Mouse (Mus musculus) left cerebral cortex, adult 2 months (tissue): Measurements from ENCODE around the gene Gan. TPM values are rescaled to one million over a fixed set of nuclear protein-coding genes. Genes with fewer than 3 reads are reported as not detected.

Source experiments
- DNase-seq, 2 experiments: peaks; one replicate each; pipeline ENCODE4 v3.0.0; 2021 to 2022; ENCODE audit warnings: low spot score in 2 of 2, mixed read lengths in 1 of 2; ENCODE audit errors: extremely low spot score in 1 of 2
- H3K27ac ChIP-seq: fragments of 200-600 bp; 2 replicates; pipeline ENCODE4 v1.8.1; 2022
- H3K4me3 ChIP-seq: fragments of 200-600 bp; 2 replicates; pipeline ENCODE4 v1.8.1; 2022
- CTCF ChIP-seq: fragments of 200-600 bp; IDR thresholded peaks from 2 replicates; pipeline ENCODE4 v1.8.1; 2022; ENCODE audit warnings: antibody characterized with exemption, mild to moderate bottlenecking, moderate library complexity
- intact Hi-C: fragments of 180-260 bp; cut with DNase I; formaldehyde crosslinking; loops from one replicate; pipeline ENCODE4 v1.15.1; 2025
- total RNA-seq, 2 experiments: library from RNA; stranded (reverse); gene quantifications; 2 replicates each; pipeline ENCODE4 v1.2.3; 2021

Gene Gan
- total RNA-seq, 2 experiments from 2014 or later, result 18.4 to 19.4 TPM

DNA sequence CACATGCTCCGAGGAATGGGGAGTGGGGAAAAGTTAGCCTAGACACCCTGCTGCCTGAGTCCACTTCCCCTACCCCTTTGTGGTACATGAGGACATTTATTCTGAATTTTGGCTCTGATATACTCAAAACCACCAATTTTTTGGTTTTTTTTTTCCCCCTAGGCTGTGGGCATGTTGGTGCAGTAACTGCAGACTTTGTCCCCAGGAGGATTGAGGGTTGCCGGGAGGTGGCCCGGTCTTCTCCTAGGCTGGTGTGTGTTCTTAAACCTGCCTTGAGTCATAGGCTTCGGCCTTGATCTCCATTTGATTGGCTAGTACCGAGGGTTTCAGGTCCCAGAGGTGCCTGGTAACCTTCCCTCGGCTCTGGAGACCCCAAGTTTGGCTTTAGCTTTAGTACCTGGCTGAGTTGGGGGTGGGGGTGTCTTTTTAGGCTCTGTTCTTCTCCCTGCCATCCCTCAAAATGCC is 100.7 kb downstream of the Gan start:
- Histone ChIP-seq H3K4me3 (peak overlapping the region; percentile 96), H3K27ac (peak overlapping the region; percentile 93)
- DNase-seq, result no peak
- TF ChIP-seq CTCF, result no peak
- intact Hi-C loops, result loop anchor here (5.0 kb wide), 1 partner anchor 74 kb away; no protein-coding TSS in a partner anchor

DNA sequence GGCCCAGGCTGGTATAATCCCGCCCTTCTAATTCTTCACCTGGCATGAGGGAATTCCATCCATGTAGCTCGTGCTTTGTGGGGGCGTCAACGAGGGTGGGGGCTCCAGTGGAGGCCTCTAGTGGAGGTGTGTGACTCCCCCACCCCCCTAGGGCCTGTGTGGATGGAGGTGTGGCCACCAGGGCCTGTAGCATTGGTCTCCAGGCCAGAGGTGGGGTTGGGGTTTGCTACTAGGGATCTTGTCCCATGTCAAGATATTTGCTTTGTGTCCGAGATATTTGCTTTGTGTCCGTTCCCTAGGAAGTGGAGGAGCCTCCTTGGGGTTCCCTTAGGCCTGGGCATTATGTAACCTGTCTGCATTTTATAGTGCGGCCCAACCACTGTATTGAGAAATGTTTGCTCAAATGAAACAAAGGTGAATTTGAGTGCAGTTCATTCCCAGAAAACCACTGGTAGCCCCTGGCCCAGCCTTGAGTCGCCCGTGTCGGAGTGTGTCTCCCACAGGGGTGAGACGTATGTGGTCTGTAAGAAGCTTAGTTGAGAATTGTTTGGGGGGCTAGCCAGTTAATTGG is 101.6 kb downstream of the Gan start:
- peak in 1 of 2 experiments; percentile 34 for DNase-seq
- no peak for TF ChIP-seq CTCF
- H3K4me3 ChIP-seq, result peak overlapping the region; percentile 96
- intact Hi-C loops, result loop anchor here (5.0 kb wide), 1 partner anchor 73 kb away; no protein-coding TSS in a partner anchor
- H3K27ac ChIP-seq, result peak overlapping the region; percentile 93

DNA sequence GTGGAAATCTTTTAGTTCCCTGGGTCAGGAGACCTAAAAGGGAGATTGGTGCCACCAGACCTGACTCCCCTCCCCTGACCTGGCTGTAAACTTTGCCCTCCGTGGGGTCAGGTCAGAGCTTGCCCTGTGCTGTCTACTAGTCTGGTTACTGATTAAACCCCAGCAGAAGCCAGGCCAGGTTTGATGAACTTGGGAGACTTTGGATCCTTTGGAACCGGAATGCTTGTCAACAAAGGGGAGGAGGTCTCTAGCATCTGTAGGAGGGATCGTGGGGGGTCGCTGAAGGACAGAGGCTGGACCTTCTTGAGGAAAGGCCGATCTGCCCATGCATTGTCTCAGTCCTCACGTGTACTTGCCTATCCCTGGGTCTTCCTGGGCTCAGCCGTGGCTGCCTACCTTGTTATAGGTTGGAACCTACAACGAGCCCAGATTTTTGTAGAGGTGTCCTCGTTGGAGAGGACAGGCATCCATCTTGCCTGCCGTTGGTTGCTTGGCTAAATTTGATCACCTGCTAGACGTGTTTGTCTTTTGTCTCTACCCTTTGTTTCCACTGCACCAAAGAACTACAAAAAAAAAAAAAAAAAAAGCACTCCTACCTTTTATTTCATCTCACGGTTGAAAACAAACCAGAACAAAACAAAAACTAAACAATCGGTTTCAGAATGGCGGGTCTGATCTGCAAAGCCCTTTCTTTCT is 102.4 kb downstream of the Gan start:
- H3K4me3 ChIP-seq, result peak overlapping the region; percentile 96
- DNase-seq, result no peak
- peak overlapping the region; percentile 32 for H3K27ac ChIP-seq
- intact Hi-C loops, result no loop called here
- TF ChIP-seq CTCF, result no peak

GRCm38 (mm10) chr8:117260930-117261475 is 103.1 kb downstream of the Gan start:
- Histone ChIP-seq H3K4me3 (peak overlapping the region; percentile 96), H3K27ac (peak overlapping the region; percentile 32; the same call in 1 of the 2 replicates)
- no peak for DNase-seq
- intact Hi-C loops, result no loop called here
- no peak for TF ChIP-seq CTCF

DNA sequence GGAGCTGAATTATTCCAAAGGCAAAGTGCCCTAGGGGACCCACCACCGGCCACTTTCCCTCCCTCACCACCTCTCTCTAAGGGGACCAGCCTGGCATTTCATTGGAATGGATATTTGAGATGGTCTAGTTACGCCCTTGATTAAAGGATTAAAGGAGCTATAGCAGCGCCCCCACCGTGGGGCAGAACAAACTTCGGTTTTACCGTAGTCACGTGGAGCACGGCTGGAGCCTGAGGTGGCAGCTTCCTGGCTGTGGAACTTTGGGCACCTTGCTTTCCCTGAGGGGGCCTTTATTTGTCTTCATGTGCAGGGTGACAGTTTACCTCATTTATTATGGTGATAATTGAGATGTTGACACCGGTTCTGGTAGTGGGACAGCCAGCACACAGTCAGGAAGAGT is 103.8 kb downstream of the Gan start:
- DNase-seq, result no peak
- H3K27ac ChIP-seq, result no peak overlapping the region
- H3K4me3 ChIP-seq, result no peak overlapping the region; the same call in 1 of the 2 replicates
- intact Hi-C loops, result no loop called here
- no peak for TF ChIP-seq CTCF

DNA sequence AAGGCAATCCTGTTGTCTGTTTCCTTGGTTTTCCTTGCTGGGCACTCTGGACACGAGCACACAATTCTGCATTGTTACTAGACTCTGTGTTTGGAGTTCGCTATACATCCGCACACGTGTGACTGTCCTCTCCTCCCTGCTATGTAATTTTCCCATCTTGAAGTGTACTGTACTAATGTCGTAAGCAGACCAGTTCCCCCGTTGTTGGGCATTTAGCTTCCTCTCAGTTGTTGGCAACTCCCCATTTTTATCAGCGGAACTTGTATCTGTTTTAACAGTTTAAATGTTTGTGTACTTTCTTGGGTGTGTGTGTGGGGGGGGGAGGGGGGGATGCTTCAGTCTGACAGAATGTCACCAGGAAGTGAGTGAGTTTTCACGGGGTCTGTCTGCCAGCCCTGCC is 104.8 kb downstream of the Gan start:
- no peak for DNase-seq
- Histone ChIP-seq H3K27ac (no peak overlapping the region), H3K4me3 (no peak overlapping the region)
- intact Hi-C loops, result no loop called here
- TF ChIP-seq CTCF, result no peak

DNA sequence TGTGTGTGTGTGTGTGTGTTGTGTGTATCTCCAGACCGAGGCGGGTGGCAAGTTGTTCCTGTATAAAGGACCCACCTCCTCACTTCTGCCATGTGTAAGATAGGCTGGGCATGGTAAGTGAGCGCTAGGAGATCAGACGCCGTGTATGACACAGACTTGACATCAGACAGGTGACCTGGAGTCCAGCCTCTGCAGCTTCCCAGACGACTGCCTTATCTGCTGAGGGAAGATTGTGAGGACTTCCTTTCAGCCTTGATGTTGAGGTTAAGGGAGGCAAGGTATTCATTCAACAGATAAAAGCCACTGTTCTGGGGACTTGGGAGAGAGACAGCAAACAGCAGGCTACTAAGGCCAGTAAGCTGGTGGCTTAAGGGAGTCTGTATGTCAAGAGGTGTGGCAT is 105.5 kb downstream of the Gan start:
- no peak for DNase-seq
- intact Hi-C loops, result no loop called here
- Histone ChIP-seq H3K27ac (no peak overlapping the region), H3K4me3 (no peak overlapping the region)
- no peak for TF ChIP-seq CTCF

DNA sequence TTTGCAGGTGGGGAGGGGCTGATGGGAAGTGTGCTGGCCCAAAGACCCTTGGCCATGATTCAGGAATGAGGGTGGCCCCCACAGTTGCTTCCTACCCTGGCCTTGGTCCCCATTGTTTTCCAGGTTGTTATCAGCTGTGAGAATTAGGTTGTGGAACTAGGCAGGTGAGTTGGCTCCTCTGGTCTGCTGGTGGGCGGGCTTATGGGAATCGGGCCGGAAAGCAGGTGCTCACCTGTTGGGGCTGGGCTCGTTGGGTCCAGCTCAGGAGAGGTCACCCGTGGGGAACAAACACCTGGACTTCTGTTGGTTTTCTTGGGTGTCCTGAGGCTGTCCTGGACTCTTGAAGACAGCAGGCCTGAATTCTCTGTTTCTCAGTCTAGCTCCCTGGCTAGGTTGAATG is 107.1 kb downstream of the Gan start:
- Histone ChIP-seq H3K27ac (no peak overlapping the region), H3K4me3 (no peak overlapping the region)
- DNase-seq, result no peak
- intact Hi-C loops, result no loop called here
- no peak for TF ChIP-seq CTCF

Other genes starting within 250 kb of the Gan start
- gene Cmc2, start 236.7 kb upstream of the Gan start, total RNA-seq, result 10 to 100 TPM; 19.2 to 20.8 TPM
- 1 to 10 TPM in 1 of 2 experiments, under 1 TPM in 1; 0.97 to 2.0 TPM for gene Cenpn, start 236.4 kb upstream of the Gan start, total RNA-seq
- gene Atmin, start 214.7 kb upstream of the Gan start, total RNA-seq, result 10 to 100 TPM; 73.9 to 76.0 TPM
- gene 1700030J22Rik, start 179.2 kb upstream of the Gan start, total RNA-seq, result 10 to 100 TPM; 11.5 to 14.3 TPM
- gene Gcsh, start 164.6 kb upstream of the Gan start, total RNA-seq, result 10 to 100 TPM; 34.4 to 36.3 TPM
- gene Pkd1l2, start 75.7 kb upstream of the Gan start, total RNA-seq, result under 1 TPM; 0.18 to 0.23 TPM
- not detected for gene Bco1, start 62.3 kb upstream of the Gan start, total RNA-seq
- 100 to 1,000 TPM; 339 to 342 TPM for gene Cmip, start 98.9 kb downstream of the Gan start, total RNA-seq